Mouse (Mus musculus) hindbrain, embryonic 14.5 days (tissue): ENCODE results near the gene A030005K14Rik. TPM values are rescaled to one million over a fixed set of nuclear protein-coding genes. Genes with fewer than 3 reads are reported as not detected.

ENCODE experiments used
- ATAC-seq: fragments of 200-750 bp; cut with Nextera tagmentation; 2 replicates; pipeline ENCODE4 v1.8.0; 2017; ENCODE audit warnings: moderate number of reproducible peaks, mild to moderate bottlenecking, moderate TSS enrichment, moderate library complexity; ENCODE audit not compliant: low FRiP score
- DNase-seq: peaks from one replicate; pipeline ENCODE4 v3.0.0-alpha.2; 2015; ENCODE audit warnings: low spot score
- H3K27ac ChIP-seq: fragments of 300-500 bp; sonication (generic); 2 replicates; pipeline ENCODE4 v1.5.1; 2014; ENCODE audit warnings: mild to moderate bottlenecking, moderate library complexity
- H3K27me3 ChIP-seq: fragments of 300-500 bp; sonication (generic); 2 replicates; pipeline ENCODE4 v1.6.1; 2014; ENCODE audit warnings: mild to moderate bottlenecking, low read length, mixed read lengths; ENCODE audit not compliant: control insufficient read depth, insufficient read depth
- H3K36me3 ChIP-seq: fragments of 300-500 bp; sonication (generic); replicated peaks from 2 replicates; pipeline ENCODE4 v1.6.1; 2014; ENCODE audit not compliant: control insufficient read depth, insufficient read depth
- H3K4me1 ChIP-seq: fragments of 300-500 bp; sonication (generic); replicated peaks from 2 replicates; pipeline ENCODE4 v1.6.1; 2014; ENCODE audit warnings: antibody characterized with exemption, low read length, mixed read lengths; ENCODE audit not compliant: control insufficient read depth, insufficient read depth
- H3K4me2 ChIP-seq: fragments of 300-500 bp; sonication (generic); replicated peaks from 2 replicates; pipeline ENCODE4 v1.6.1; 2014; ENCODE audit warnings: mild to moderate bottlenecking, moderate library complexity
- H3K4me3 ChIP-seq: fragments of 300-500 bp; sonication (generic); replicated peaks from 2 replicates; pipeline ENCODE4 v1.5.1; 2014; ENCODE audit warnings: mild to moderate bottlenecking, low read length
- H3K9ac ChIP-seq: fragments of 300-500 bp; sonication (generic); 2 replicates; pipeline ENCODE4 v1.6.1; 2014
- H3K9me3 ChIP-seq: fragments of 300-500 bp; sonication (generic); 2 replicates; pipeline ENCODE4 v1.6.1; 2016; ENCODE audit warnings: low read length; ENCODE audit not compliant: control insufficient read depth
- WGBS: fragments of 180-500 bp; shearing (Covaris S2); extraction: QIAGEN DNeasy Blood & Tissue Kit; methylation state at CpG from one replicate; pipeline ENCODE4 v1.1.7; 2014; 5-methylcytosine and 5-hydroxymethylcytosine counted together
- polyA plus RNA-seq: library from polyadenylated mRNA; unstranded; fragments of >200 nt; fragmentation: Nextera tagmentation; extraction: Ambion mirVana; gene quantifications from 2 replicates; pipeline ENCODE4 v1.2.1, GENCODE M21; 2014

The A030005K14Rik gene
- polyA plus RNA-seq = not detected in 2 replicates

GRCm38 (mm10) chr1:83059278-83059677, at the start of gene A030005K14Rik:
A030005K14Rik (minus strand) TSS chr1:83059378.
- Histone ChIP-seq H3K4me3 (no peak within 1 kb of the TSS), H3K9ac (no peak within 1 kb of the TSS), H3K9me3 (no peaks in the 10 kb centered on the region), H3K27me3 (no peaks in the 10 kb centered on the region), H3K27ac (no peak within 1 kb of the TSS), H3K4me1 (no peaks in the 10 kb centered on the region), H3K4me2 (no peak within 1 kb of the TSS), H3K36me3 (no peaks in the 10 kb centered on the region)
- no peak for ATAC-seq
- 90% methylated on average over 9 of the region's 9 CpGs for WGBS
- DNase-seq = no peak

GRCm38 (mm10) chr1:83107410-83107978, 48.3 kb upstream of the A030005K14Rik start:
- H3K4me2 ChIP-seq = no peak overlapping the region
- WGBS = 86% methylated on average over 5 of the region's 5 CpGs
- no peak for DNase-seq

GRCm38 (mm10) chr1:83105464-83105863, 46.3 kb upstream of the A030005K14Rik start:
- Histone ChIP-seq H3K9me3 (no peaks in the 10 kb centered on the region), H3K9ac (no peak overlapping the region), H3K4me1 (0 out of 2 replicates have a peak, but pooled peaks cover 4% of the 10 kb centered on the region), H3K4me3 (no peak overlapping the region), H3K4me2 (no peak overlapping the region), H3K36me3 (no peaks in the 10 kb centered on the region), H3K27me3 (no peaks in the 10 kb centered on the region), H3K27ac (no peak overlapping the region)
- ATAC-seq = no peak
- DNase-seq = no peak
- 84% methylated on average over 1 of the region's 1 CpGs for WGBS

More at GRCm38 (mm10) chr1:83107410-83107978, 48.3 kb upstream of the A030005K14Rik start:
- Histone ChIP-seq H3K4me1 (no peaks in the 10 kb centered on the region), H3K4me3 (no peak overlapping the region), H3K27ac (no peak overlapping the region), H3K9ac (no peak overlapping the region), H3K27me3 (no peaks in the 10 kb centered on the region), H3K9me3 (no peaks in the 10 kb centered on the region), H3K36me3 (no peaks in the 10 kb centered on the region)
- no peak for ATAC-seq

- ATAC-seq (no peak; the same call in 1 of the 2 replicates), DNase-seq (peak; percentile 54)
- H3K27me3 ChIP-seq = no peaks in the 10 kb centered on the region
- H3K4me1 ChIP-seq = 0 out of 2 replicates have a peak, but pooled peaks cover 4% of the 10 kb centered on the region
- no peak overlapping the region for H3K4me3 ChIP-seq
- no peaks in the 10 kb centered on the region for H3K36me3 ChIP-seq
- no peak overlapping the region for H3K9ac ChIP-seq
- no peaks in the 10 kb centered on the region for H3K9me3 ChIP-seq
- no peak overlapping the region for H3K27ac ChIP-seq
- H3K4me2 ChIP-seq = no peak overlapping the region
- WGBS = 46% methylated on average over 3 of the region's 3 CpGs
Measured at GRCm38 (mm10) chr1:83101891-83102290, 42.7 kb upstream of the A030005K14Rik start.

GRCm38 (mm10) chr1:83099580-83100137, 40.5 kb upstream of the A030005K14Rik start:
- ATAC-seq = no peak
- Histone ChIP-seq H3K9me3 (no peaks in the 10 kb centered on the region), H3K4me3 (no peak overlapping the region), H3K27me3 (no peaks in the 10 kb centered on the region), H3K27ac (no peak overlapping the region), H3K9ac (no peak overlapping the region), H3K4me1 (0 out of 2 replicates have a peak, but pooled peaks cover 4% of the 10 kb centered on the region), H3K4me2 (no peak overlapping the region), H3K36me3 (no peaks in the 10 kb centered on the region)
- DNase-seq = no peak
- WGBS = 86% methylated on average over 7 of the region's 7 CpGs

GRCm38 (mm10) chr1:83099160-83099559, 40.0 kb upstream of the A030005K14Rik start:
- H3K4me2 ChIP-seq = no peak overlapping the region
- no peak overlapping the region for H3K27ac ChIP-seq
- ATAC-seq (no peak), DNase-seq (no peak)
- H3K4me3 ChIP-seq = no peak overlapping the region
- no peaks in the 10 kb centered on the region for H3K9me3 ChIP-seq
- H3K9ac ChIP-seq = no peak overlapping the region
- H3K4me1 ChIP-seq = 0 out of 2 replicates have a peak, but pooled peaks cover 4% of the 10 kb centered on the region
- no peaks in the 10 kb centered on the region for H3K36me3 ChIP-seq
- 82% methylated on average over 2 of the region's 2 CpGs for WGBS
- no peaks in the 10 kb centered on the region for H3K27me3 ChIP-seq

GRCm38 (mm10) chr1:83096935-83097334, 37.8 kb upstream of the A030005K14Rik start:
- Histone ChIP-seq H3K4me2 (no peak overlapping the region), H3K4me1 (0 out of 2 replicates have a peak, but pooled peaks cover 4% of the 10 kb centered on the region), H3K27me3 (no peaks in the 10 kb centered on the region), H3K9me3 (no peaks in the 10 kb centered on the region), H3K4me3 (no peak overlapping the region), H3K9ac (no peak overlapping the region), H3K27ac (no peak overlapping the region), H3K36me3 (no peaks in the 10 kb centered on the region)
- DNase-seq (no peak), ATAC-seq (no peak)
- WGBS = 86% methylated on average over 4 of the region's 4 CpGs

- Histone ChIP-seq H3K9ac (no peak overlapping the region), H3K4me3 (no peak overlapping the region), H3K27ac (no peak overlapping the region), H3K27me3 (no peaks in the 10 kb centered on the region), H3K4me1 (no peaks in the 10 kb centered on the region), H3K4me2 (no peak overlapping the region), H3K9me3 (no peaks in the 10 kb centered on the region), H3K36me3 (no peaks in the 10 kb centered on the region)
- 82% methylated on average over 3 of the region's 3 CpGs for WGBS
- ATAC-seq (no peak), DNase-seq (no peak)
Measured at GRCm38 (mm10) chr1:83091268-83091667, 32.1 kb upstream of the A030005K14Rik start.

GRCm38 (mm10) chr1:83084790-83085189, 25.6 kb upstream of the A030005K14Rik start:
- no peak overlapping the region for H3K4me3 ChIP-seq
- DNase-seq (no peak), ATAC-seq (no peak)
- no peak overlapping the region for H3K9ac ChIP-seq
- H3K4me2 ChIP-seq = no peak overlapping the region
- no peaks in the 10 kb centered on the region for H3K27me3 ChIP-seq
- no peaks in the 10 kb centered on the region for H3K9me3 ChIP-seq
- no peak overlapping the region for H3K27ac ChIP-seq
- H3K36me3 ChIP-seq = no peaks in the 10 kb centered on the region
- 93% methylated on average over 2 of the region's 2 CpGs for WGBS
- no peaks in the 10 kb centered on the region for H3K4me1 ChIP-seq
